9 mouse cellular contexts compared by ENCODE assay signal in genomic region chr10:121504973-121505911, GRCm38 (mm10). TPM values are rescaled to one million over a fixed set of nuclear protein-coding genes. Genes with fewer than 3 reads are reported as not detected.
DNase-seq lines count a peak whose midpoint lies in the region; ATAC-seq lines count a peak whose summit lies in the region.
"Had no signal": no experiment of that assay in that cellular context is flagged by ENCODE, and none has a peak within 500 bp of the region (broad histone marks: within the 10 kb centered on the region; RNA-seq: fewer than 3 reads in every experiment).

No protein-coding gene starts in this region.

- DNase-seq in A20 (ENCODE audit: low read depth, low spot score) (peak; percentile 63), liver (peak; percentile 91)
- peak; percentile 26 for DNase-seq in c-Kit-negative CD71-positive TER-119-positive erythroid progenitor cells, embryonic 14.5 days (ENCODE audit: low read depth, low spot score)
- DNase-seq in forebrain, embryonic 10.5 days (ENCODE audit: extremely low spot score, low spot score), result peak; percentile 71
- peak; percentile 48 to 53 for DNase-seq in spleen, postnatal 14 days (ENCODE audit: low spot score in 2 of 2)

- H3K36me3 ChIP-seq in forebrain, embryonic 10.5 days (replicated peaks), result no peaks in the 10 kb centered on the region
- no peaks in the 10 kb centered on the region for H3K36me3 ChIP-seq in heart, embryonic 12.5 days
- H3K36me3 ChIP-seq in kidney, embryonic 15.5 days, result no peaks in the 10 kb centered on the region
- no peaks in the 10 kb centered on the region for H3K36me3 ChIP-seq in midbrain, embryonic 16.5 days (ENCODE audit: control insufficient read depth, insufficient read depth, low read length)
- H3K36me3 ChIP-seq: G1E had no signal

- peak; percentile 81 for ATAC-seq in heart, embryonic 12.5 days (ENCODE audit: insufficient number of reproducible peaks, low FRiP score)
- peak; percentile 74 for ATAC-seq in kidney, embryonic 15.5 days (replicated peaks; ENCODE audit: low FRiP score)
- ATAC-seq in midbrain, embryonic 16.5 days, result peak; percentile 95

- peak overlapping the region; percentile 45 for H3K4me3 ChIP-seq in forebrain, embryonic 10.5 days
- H3K4me3 ChIP-seq in heart, embryonic 12.5 days, result peak overlapping the region; percentile 54
- peak overlapping the region; percentile 46 for H3K4me3 ChIP-seq in kidney, embryonic 15.5 days (replicated peaks)
- H3K4me3 ChIP-seq in midbrain, embryonic 16.5 days (ENCODE audit: low read depth, low read length), result peak overlapping the region; percentile 40

- no peaks in the 10 kb centered on the region for H3K27me3 ChIP-seq in forebrain, embryonic 10.5 days (ENCODE audit: poor library complexity, severe bottlenecking)
- no peaks in the 10 kb centered on the region for H3K27me3 ChIP-seq in heart, embryonic 12.5 days (replicated peaks)
- H3K27me3 ChIP-seq in kidney, embryonic 15.5 days, result 0 out of 2 replicates have a peak, but pooled peaks cover 3% of the 10 kb centered on the region
- no peaks in the 10 kb centered on the region for H3K27me3 ChIP-seq in midbrain, embryonic 16.5 days (ENCODE audit: control insufficient read depth, insufficient read depth, low read depth, low read length)

- H3K9me3 ChIP-seq in forebrain, embryonic 10.5 days, result no peaks in the 10 kb centered on the region
- no peaks in the 10 kb centered on the region for H3K9me3 ChIP-seq in heart, embryonic 12.5 days (replicated peaks)
- H3K9me3 ChIP-seq in kidney, embryonic 15.5 days (replicated peaks), result no peaks in the 10 kb centered on the region
- no peaks in the 10 kb centered on the region for H3K9me3 ChIP-seq in midbrain, embryonic 16.5 days (replicated peaks; ENCODE audit: control insufficient read depth, low read length, poor library complexity, severe bottlenecking)
- H3K9me3 ChIP-seq: G1E had no signal

- H3K4me2 ChIP-seq in heart, embryonic 12.5 days, result peak overlapping the region; percentile 83
- H3K4me2 ChIP-seq in kidney, embryonic 15.5 days, result peak overlapping the region; percentile 70
- H3K4me2 ChIP-seq in midbrain, embryonic 16.5 days (ENCODE audit: low read length), result peak overlapping the region; percentile 73

- 37% methylated on average over 35 of the region's 35 CpGs for WGBS in forebrain, embryonic 10.5 days
- WGBS in heart, embryonic 12.5 days, result 20% methylated on average over 35 of the region's 35 CpGs
- 23% methylated on average over 35 of the region's 35 CpGs for WGBS in kidney, embryonic 15.5 days
- 20% methylated on average over 35 of the region's 35 CpGs for WGBS in midbrain, embryonic 16.5 days

- peak overlapping the region; percentile 66 for H3K9ac ChIP-seq in heart, embryonic 12.5 days
- peak overlapping the region; percentile 44 for H3K9ac ChIP-seq in kidney, embryonic 15.5 days
- H3K9ac ChIP-seq in midbrain, embryonic 16.5 days (ENCODE audit: low read depth, low read length), result peak overlapping the region; percentile 63

- H3K27ac ChIP-seq in forebrain, embryonic 10.5 days, result peak overlapping the region; percentile 83
- H3K27ac ChIP-seq in heart, embryonic 12.5 days (ENCODE audit: poor library complexity, severe bottlenecking), result peak overlapping the region; percentile 58
- H3K27ac ChIP-seq in kidney, embryonic 15.5 days, result peak overlapping the region; percentile 81
- H3K27ac ChIP-seq in midbrain, embryonic 16.5 days (ENCODE audit: low read length), result peak overlapping the region; percentile 77

- peaks cover 56% of the 10 kb centered on the region for H3K4me1 ChIP-seq in forebrain, embryonic 10.5 days
- peaks cover 30% of the 10 kb centered on the region for H3K4me1 ChIP-seq in heart, embryonic 12.5 days (replicated peaks)
- H3K4me1 ChIP-seq in kidney, embryonic 15.5 days, result peaks cover 45% of the 10 kb centered on the region
- peaks cover 15% of the 10 kb centered on the region for H3K4me1 ChIP-seq in midbrain, embryonic 16.5 days (ENCODE audit: control insufficient read depth, insufficient read depth, low read length)

RNA-seq across cellular contexts. Expression of gene Rassf3, which starts 29.1 kb away (rescaled TPM):
- 10.6 and 12.2 TPM in 2 replicates for polyA plus RNA-seq in forebrain, embryonic 10.5 days (2016; fragmentation: Nextera tagmentation; extraction: Ambion mirVana)
- polyA plus RNA-seq in heart, embryonic 12.5 days (2016; fragmentation: Nextera tagmentation; extraction: Ambion mirVana), result 27.0 and 28.1 TPM in 2 replicates
- polyA plus RNA-seq in kidney, embryonic 15.5 days (2015; fragmentation: Nextera tagmentation; extraction: Ambion mirVana), result 13.8 and 14.7 TPM in 2 replicates
- 4.2 and 4.6 TPM in 2 replicates for polyA plus RNA-seq in midbrain, embryonic 16.5 days (2015; fragmentation: Nextera tagmentation; extraction: Ambion mirVana)

Comparison
In these comparisons a context has a peak if more than half of its experiments do, and no peak if none do; other contexts are left out.
1. Peak in every context shown above with its lines: DNase-seq, ATAC-seq, H3K4me3 ChIP-seq and H3K27ac ChIP-seq.
2. DNase-seq: peak in every context shown above with its lines; median percentile 91 in liver; 71 in forebrain, embryonic 10.5 days; 63 in A20; 50 in spleen, postnatal 14 days; 26 in c-Kit-negative CD71-positive TER-119-positive erythroid progenitor cells, embryonic 14.5 days.